Mouse (Mus musculus): ENCODE measurements around the gene Rassf2.

The Rassf2 gene

GRCm38 (mm10) chr2:131954835-131955234, 75.2 kb downstream of the Rassf2 start:
- POLR2A ChIA-PET = interaction anchor here in 1 of 4 experiments (1.5 kb wide), 1 partner anchor 149 kb away, joined by 3 read pairs; no protein-coding TSS in a partner anchor
- CTCF ChIA-PET = no interaction called here

GRCm38 (mm10) chr2:131953711-131954110, 76.3 kb downstream of the Rassf2 start:
- ChIA-PET POLR2A (interaction anchor here in 3 of 4 experiments (0.6 to 2.3 kb wide), 16 partner anchors 17 to 453 kb away, joined by 3 to 8 read pairs (median 4); partner anchors contain the start of genes Prn (in 2 of the 3), Prnp (in 2 of the 3), Pcna (in 1 of the 3) and Rassf2 (in 1 of the 3)), CTCF (interaction anchor here (0.5 to 1.9 kb wide), 14 partner anchors 13 to 773 kb away, joined by 3 to 9 read pairs (median 4); no protein-coding TSS in a partner anchor)

- POLR2A ChIA-PET = interaction anchor here in 3 of 4 experiments (0.6 to 2.3 kb wide), 15 partner anchors 17 to 453 kb away, joined by 3 to 8 read pairs (median 4); partner anchors contain the start of genes Prn (in 2 of the 3), Prnp (in 2 of the 3), Pcna (in 1 of the 3) and Rassf2 (in 1 of the 3)
- CTCF ChIA-PET = interaction anchor here (0.5 to 1.9 kb wide), 15 partner anchors 13 to 773 kb away, joined by 3 to 9 read pairs (median 4); no protein-coding TSS in a partner anchor
Observed at GRCm38 (mm10) chr2:131952961-131953538, 77.0 kb downstream of the Rassf2 start.

- POLR2A ChIA-PET = interaction anchor here in 2 of 4 experiments (1.1 to 2.3 kb wide), 8 partner anchors 17 to 283 kb away, joined by 3 to 8 read pairs (median 5); partner anchors contain the start of genes Prn (in 2 of the 2), Prnp (in 2 of the 2) and Rassf2 (in 1 of the 2)
- CTCF ChIA-PET = interaction anchor here (0.6 to 1.9 kb wide), 8 partner anchors 13 to 407 kb away, joined by 3 to 5 read pairs (median 4); no protein-coding TSS in a partner anchor
Observed at GRCm38 (mm10) chr2:131952456-131952855, 77.6 kb downstream of the Rassf2 start.

- ChIA-PET CTCF (interaction anchor here in 3 of 4 experiments (0.7 to 2.5 kb wide), 13 partner anchors 11 to 336 kb away, joined by 3 to 33 read pairs (median 7); no protein-coding TSS in a partner anchor), POLR2A (interaction anchor here in 3 of 4 experiments (0.6 to 3.1 kb wide), 10 partner anchors 18 to 130 kb away, joined by 3 to 12 read pairs (median 4); partner anchors contain the start of gene Rassf2 (in 1 of the 3))
Observed at GRCm38 (mm10) chr2:131950598-131951095, 79.4 kb downstream of the Rassf2 start, which contains the start of gene Prnd. TSS of gene Prnd (plus strand) at chr2:131950861.

GRCm38 (mm10) chr2:131949767-131950597, 80.1 kb downstream of the Rassf2 start:
- ChIA-PET POLR2A (interaction anchor here in 2 of 4 experiments (0.8 to 3.1 kb wide), 9 partner anchors 17 to 129 kb away, joined by 3 to 12 read pairs (median 4); partner anchors contain the start of genes Prn (in 1 of the 2) and Prnp (in 1 of the 2)), CTCF (interaction anchor here (0.5 to 2.5 kb wide), 21 partner anchors 10 to 1066 kb away, joined by 3 to 33 read pairs (median 6); no protein-coding TSS in a partner anchor)

- POLR2A ChIA-PET = interaction anchor here in 2 of 4 experiments (0.8 to 3.1 kb wide), 8 partner anchors 17 to 128 kb away, joined by 3 to 12 read pairs (median 4); partner anchors contain the start of genes Prn (in 1 of the 2) and Prnp (in 1 of the 2)
- CTCF ChIA-PET = interaction anchor here (0.5 to 2.5 kb wide), 21 partner anchors 9 to 1065 kb away, joined by 3 to 33 read pairs (median 6); no protein-coding TSS in a partner anchor
Observed at GRCm38 (mm10) chr2:131948916-131949639, 81.0 kb downstream of the Rassf2 start.

- POLR2A ChIA-PET = interaction anchor here in 3 of 4 experiments (0.5 to 1.3 kb wide), 3 partner anchors 11 to 117 kb away, joined by 3 to 5 read pairs (median 3); no protein-coding TSS in a partner anchor
- CTCF ChIA-PET = interaction anchor here (0.5 to 1.8 kb wide), 8 partner anchors 8 to 403 kb away, joined by 3 to 7 read pairs (median 4); no protein-coding TSS in a partner anchor
Observed at GRCm38 (mm10) chr2:131948156-131948555, 81.9 kb downstream of the Rassf2 start.

GRCm38 (mm10) chr2:131946351-131946750, 83.7 kb downstream of the Rassf2 start:
- ChIA-PET POLR2A (interaction anchor here in 3 of 4 experiments (0.6 to 2.8 kb wide), 4 partner anchors 36 to 126 kb away, joined by 3 to 14 read pairs (median 4); partner anchors contain the start of genes Prn (in 1 of the 3) and Prnp (in 1 of the 3)), CTCF (interaction anchor here in 3 of 4 experiments (0.5 to 1.6 kb wide), 7 partner anchors 11 to 1640 kb away, joined by 3 to 11 read pairs (median 4); no protein-coding TSS in a partner anchor)

- ChIA-PET POLR2A (interaction anchor here in 3 of 4 experiments (0.5 to 2.8 kb wide), 8 partner anchors 13 to 196 kb away, joined by 3 to 14 read pairs (median 3); partner anchors contain the start of genes Prn (in 1 of the 3) and Prnp (in 1 of the 3)), CTCF (interaction anchor here in 3 of 4 experiments (0.6 to 1.6 kb wide), 6 partner anchors 10 to 1640 kb away, joined by 3 to 9 read pairs (median 4); no protein-coding TSS in a partner anchor)
Observed at GRCm38 (mm10) chr2:131945765-131946164, 84.3 kb downstream of the Rassf2 start.

GRCm38 (mm10) chr2:131945225-131945624, 84.8 kb downstream of the Rassf2 start:
- ChIA-PET CTCF (interaction anchor here in 3 of 4 experiments (1.0 to 1.6 kb wide), 4 partner anchors 10 to 124 kb away, joined by 4 to 9 read pairs (median 5); no protein-coding TSS in a partner anchor), POLR2A (interaction anchor here in 3 of 4 experiments (0.5 to 2.8 kb wide), 6 partner anchors 12 to 125 kb away, joined by 3 to 14 read pairs (median 4); partner anchors contain the start of genes Prn (in 1 of the 3) and Prnp (in 1 of the 3))

- ChIA-PET POLR2A (interaction anchor here in 2 of 4 experiments (0.7 to 2.8 kb wide), 6 partner anchors 12 to 124 kb away, joined by 3 to 14 read pairs (median 4); partner anchors contain the start of genes Prn (in 1 of the 2), Prnp (in 1 of the 2) and Rassf2 (in 1 of the 2)), CTCF (interaction anchor here in 1 of 4 experiments (0.6 to 1.0 kb wide), 2 partner anchors 9 to 28 kb away, joined by 4 to 5 read pairs; no protein-coding TSS in a partner anchor)
Observed at GRCm38 (mm10) chr2:131944370-131944769, 85.7 kb downstream of the Rassf2 start.

- ChIA-PET CTCF (interaction anchor here in 3 of 4 experiments (0.6 to 1.2 kb wide), 3 partner anchors 39 to 129 kb away, joined by 3 to 4 read pairs (median 3); no protein-coding TSS in a partner anchor), POLR2A (interaction anchor here in 1 of 4 experiments (1.0 to 11.2 kb wide), 3 partner anchors 28 to 118 kb away, joined by 3 to 155 read pairs (median 3); partner anchors contain the start of genes Prn and Prnp)
Observed at GRCm38 (mm10) chr2:131941501-131941900, 88.6 kb downstream of the Rassf2 start.

GRCm38 (mm10) chr2:131940506-131940905, 89.6 kb downstream of the Rassf2 start:
- CTCF ChIA-PET = interaction anchor here (0.9 to 1.9 kb wide), 14 partner anchors 8 to 395 kb away, joined by 3 to 21 read pairs (median 6); partner anchors contain the start of genes Prn (in 1 of the 4), Prnd (in 1 of the 4) and Prnp (in 1 of the 4)
- POLR2A ChIA-PET = interaction anchor here in 1 of 4 experiments (11.2 kb wide), 1 partner anchor 27 kb away, joined by 155 read pairs; the partner anchor contains the start of genes Prn and Prnp
